Mouse (Mus musculus) neural tube, embryonic 11.5 days (tissue): Measurements from ENCODE around the gene Adra1b. TPM values are rescaled to one million over a fixed set of nuclear protein-coding genes. Genes with fewer than 3 reads are reported as not detected.

ENCODE experiments used
- ATAC-seq: fragments of 200-750 bp; cut with Nextera tagmentation; 2 replicates; pipeline ENCODE4 v1.8.0; 2017; ENCODE audit warnings: moderate number of reproducible peaks, mild to moderate bottlenecking, moderate TSS enrichment, moderate library complexity; ENCODE audit not compliant: insufficient read depth, low FRiP score, low TSS enrichment
- DNase-seq: peaks from one replicate; pipeline ENCODE4 v3.0.0-alpha.2; 2015; ENCODE audit warnings: low spot score
- H3K27ac ChIP-seq: fragments of 300-500 bp; sonication (generic); 2 replicates; pipeline ENCODE4 v1.5.1; 2014; ENCODE audit warnings: low read depth, mild to moderate bottlenecking, low read length
- H3K27me3 ChIP-seq: fragments of 300-500 bp; sonication (generic); 2 replicates; pipeline ENCODE4 v1.6.1; 2014; ENCODE audit warnings: mild to moderate bottlenecking, low read length, mixed read lengths; ENCODE audit not compliant: control insufficient read depth, insufficient read depth
- H3K36me3 ChIP-seq: fragments of 300-500 bp; sonication (generic); 2 replicates; pipeline ENCODE4 v1.6.1; 2014; ENCODE audit warnings: mild to moderate bottlenecking, low read length, moderate library complexity, mixed read lengths; ENCODE audit not compliant: control insufficient read depth, insufficient read depth
- H3K4me1 ChIP-seq: fragments of 300-500 bp; sonication (generic); 2 replicates; pipeline ENCODE4 v1.6.1; 2014; ENCODE audit warnings: low read length, mixed read lengths; ENCODE audit not compliant: control insufficient read depth, insufficient read depth
- H3K4me2 ChIP-seq: fragments of 300-500 bp; sonication (generic); 2 replicates; pipeline ENCODE4 v1.6.1; 2014; ENCODE audit warnings: low read depth, mild to moderate bottlenecking, moderate library complexity
- H3K4me3 ChIP-seq: fragments of 300-500 bp; sonication (generic); 2 replicates; pipeline ENCODE4 v1.5.1; 2014; ENCODE audit warnings: low read depth, low read length
- H3K9ac ChIP-seq: fragments of 300-500 bp; sonication (generic); 2 replicates; pipeline ENCODE4 v1.6.1; 2014; ENCODE audit warnings: mild to moderate bottlenecking, low read length
- H3K9me3 ChIP-seq: fragments of 300-500 bp; sonication (generic); 2 replicates; pipeline ENCODE4 v1.6.1; 2016; ENCODE audit warnings: low read length; ENCODE audit not compliant: control insufficient read depth
- WGBS: fragments of 180-500 bp; shearing (Covaris S2); extraction: QIAGEN DNeasy Blood & Tissue Kit; methylation state at CpG from one replicate; pipeline ENCODE4 v1.1.7; 2014; 5-methylcytosine and 5-hydroxymethylcytosine counted together
- polyA plus RNA-seq: library from polyadenylated mRNA; unstranded; fragments of >200 nt; fragmentation: Nextera tagmentation; extraction: Ambion mirVana; gene quantifications from 2 replicates; pipeline ENCODE4 v1.2.1, GENCODE M21; 2014

The Adra1b gene
- polyA plus RNA-seq, 1 experiment from 2014 or later: 0.37 TPM

GRCm38 (mm10) chr11:43775469-43776323 lies 125.3 kb downstream of the Adra1b start:
- DNase-seq: peak; percentile 66
- H3K27ac ChIP-seq: no peak overlapping the region
- H3K9me3 ChIP-seq: no peaks in the 10 kb centered on the region
- peak overlapping the region; percentile 53 for H3K9ac ChIP-seq
- 0 out of 2 replicates have a peak, but pooled peaks cover 6% of the 10 kb centered on the region for H3K27me3 ChIP-seq
- peak; percentile 66 for ATAC-seq
- peak overlapping the region; percentile 74 for H3K4me2 ChIP-seq
- peak overlapping the region; percentile 42 for H3K4me3 ChIP-seq
- no peaks in the 10 kb centered on the region for H3K4me1 ChIP-seq
- no peaks in the 10 kb centered on the region for H3K36me3 ChIP-seq
- 13% methylated on average over 63 of the region's 63 CpGs for WGBS

DNA sequence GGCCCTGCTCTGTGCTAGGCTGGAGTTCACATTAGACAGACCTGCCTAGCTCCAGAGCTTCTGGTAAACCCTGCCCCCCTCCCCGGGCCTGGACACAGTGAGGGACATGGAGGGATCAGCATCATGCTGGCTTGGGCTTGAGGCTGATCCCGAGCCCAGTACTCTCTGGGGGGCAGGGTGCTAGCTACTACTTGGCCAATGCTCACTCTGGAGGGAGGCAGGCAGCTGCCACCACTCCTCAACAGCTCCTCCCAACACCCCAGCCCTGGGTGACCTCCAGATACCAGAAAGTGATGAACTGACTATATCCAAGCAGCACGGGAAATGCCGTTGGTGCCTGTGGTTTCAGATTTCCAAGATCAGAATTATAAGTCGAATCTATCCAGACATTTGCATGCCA lies 127.3 kb downstream of the Adra1b start:
- H3K9ac ChIP-seq: no peak overlapping the region
- H3K27ac ChIP-seq: no peak overlapping the region
- no peaks in the 10 kb centered on the region for H3K36me3 ChIP-seq
- DNase-seq (peak; percentile 12), ATAC-seq (no peak)
- H3K4me1 ChIP-seq: no peaks in the 10 kb centered on the region
- H3K4me3 ChIP-seq: no peak overlapping the region
- no peaks in the 10 kb centered on the region for H3K9me3 ChIP-seq
- H3K27me3 ChIP-seq: 0 out of 2 replicates have a peak, but pooled peaks cover 6% of the 10 kb centered on the region
- no peak overlapping the region for H3K4me2 ChIP-seq
- 53% methylated on average over 5 of the region's 5 CpGs for WGBS

DNA sequence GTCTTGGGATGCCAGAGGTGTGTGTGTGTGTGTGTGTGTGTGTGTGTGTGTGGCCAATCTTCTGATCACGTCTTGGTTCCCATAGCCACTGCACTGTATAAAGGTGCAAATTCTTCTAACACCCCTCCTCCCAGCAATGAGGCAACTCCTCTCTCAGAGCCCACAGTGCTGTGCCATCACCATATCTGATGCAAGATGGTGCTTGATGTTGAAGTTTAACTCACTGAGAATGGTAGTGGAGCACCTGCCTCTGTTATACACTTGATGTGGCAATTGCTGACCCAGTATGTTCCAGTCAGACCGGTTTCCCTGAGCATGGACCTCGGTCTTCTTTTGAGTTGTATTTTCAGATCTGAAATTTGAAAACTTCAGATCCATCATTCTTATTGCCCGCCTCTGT lies 130.9 kb downstream of the Adra1b start:
- DNase-seq: no peak
- WGBS: 82% methylated on average over 4 of the region's 4 CpGs
- Histone ChIP-seq H3K27ac (no peak overlapping the region), H3K36me3 (no peaks in the 10 kb centered on the region), H3K4me3 (no peak overlapping the region), H3K27me3 (no peaks in the 10 kb centered on the region), H3K9me3 (no peaks in the 10 kb centered on the region), H3K9ac (no peak overlapping the region), H3K4me2 (no peak overlapping the region), H3K4me1 (no peaks in the 10 kb centered on the region)
- no peak for ATAC-seq

- Histone ChIP-seq H3K27ac (no peak overlapping the region), H3K9me3 (no peaks in the 10 kb centered on the region), H3K36me3 (no peaks in the 10 kb centered on the region), H3K27me3 (no peaks in the 10 kb centered on the region), H3K4me2 (no peak overlapping the region), H3K4me1 (no peaks in the 10 kb centered on the region), H3K9ac (no peak overlapping the region), H3K4me3 (no peak overlapping the region)
- ATAC-seq: no peak
- DNase-seq: no peak
- WGBS: 61% methylated on average over 11 of the region's 11 CpGs
Observed at GRCm38 (mm10) chr11:43767749-43768148, 133.3 kb downstream of the Adra1b start.

- no peak overlapping the region for H3K27ac ChIP-seq
- DNase-seq (peak; percentile 86), ATAC-seq (peak; percentile 67)
- H3K9me3 ChIP-seq: no peaks in the 10 kb centered on the region
- no peak overlapping the region for H3K9ac ChIP-seq
- peak overlapping the region; percentile 22 for H3K4me3 ChIP-seq
- H3K36me3 ChIP-seq: no peaks in the 10 kb centered on the region
- H3K4me1 ChIP-seq: no peaks in the 10 kb centered on the region
- H3K4me2 ChIP-seq: peak overlapping the region; percentile 41
- WGBS: 5% methylated on average over 37 of the region's 37 CpGs
- no peaks in the 10 kb centered on the region for H3K27me3 ChIP-seq
Observed at GRCm38 (mm10) chr11:43766922-43767648, 133.9 kb downstream of the Adra1b start.

- Histone ChIP-seq H3K27ac (no peak overlapping the region), H3K36me3 (no peaks in the 10 kb centered on the region), H3K9me3 (no peaks in the 10 kb centered on the region), H3K9ac (no peak overlapping the region), H3K27me3 (no peaks in the 10 kb centered on the region), H3K4me1 (no peaks in the 10 kb centered on the region), H3K4me2 (no peak overlapping the region), H3K4me3 (no peak overlapping the region)
- WGBS: 85% methylated on average over 2 of the region's 2 CpGs
- ATAC-seq: no peak
- no peak for DNase-seq
Observed at GRCm38 (mm10) chr11:43758436-43758835, 142.6 kb downstream of the Adra1b start.

GRCm38 (mm10) chr11:43755411-43755810 lies 145.6 kb downstream of the Adra1b start:
- DNase-seq: no peak
- no peak for ATAC-seq
- Histone ChIP-seq H3K36me3 (no peaks in the 10 kb centered on the region), H3K27me3 (no peaks in the 10 kb centered on the region), H3K27ac (no peak overlapping the region), H3K9me3 (no peaks in the 10 kb centered on the region), H3K9ac (no peak overlapping the region), H3K4me2 (no peak overlapping the region), H3K4me1 (no peaks in the 10 kb centered on the region), H3K4me3 (no peak overlapping the region)
- WGBS: 68% methylated on average over 5 of the region's 5 CpGs

DNA sequence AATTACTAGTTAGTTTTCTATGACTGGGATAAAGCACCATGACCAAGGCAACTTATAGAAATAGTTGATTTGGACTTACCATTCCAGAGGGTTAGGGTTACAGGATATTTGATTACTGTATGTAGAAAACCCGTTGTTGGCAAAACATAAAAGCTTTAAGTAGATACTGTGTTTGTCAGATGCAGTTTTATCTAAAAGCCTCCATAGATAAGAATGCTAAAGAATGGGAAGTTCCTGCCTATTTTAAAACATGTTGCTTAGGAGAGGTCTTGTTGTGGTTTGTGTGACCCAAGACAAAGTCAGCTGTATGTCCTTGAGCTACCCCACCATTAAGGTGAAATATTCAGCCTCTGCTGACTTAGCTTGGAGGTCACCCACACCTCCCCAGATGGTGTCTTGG lies 146.4 kb downstream of the Adra1b start:
- H3K9me3 ChIP-seq: no peaks in the 10 kb centered on the region
- no peaks in the 10 kb centered on the region for H3K4me1 ChIP-seq
- no peak for ATAC-seq
- H3K4me3 ChIP-seq: no peak overlapping the region
- no peaks in the 10 kb centered on the region for H3K27me3 ChIP-seq
- H3K9ac ChIP-seq: no peak overlapping the region
- no peak overlapping the region for H3K4me2 ChIP-seq
- no peak overlapping the region for H3K27ac ChIP-seq
- 90% methylated on average over 1 of the region's 1 CpGs for WGBS
- DNase-seq: no peak
- no peaks in the 10 kb centered on the region for H3K36me3 ChIP-seq
